Mouse (Mus musculus) spleen, postnatal 36 days (tissue): ENCODE measurements around the gene Hspb8.

ENCODE experiments used
- DNase-seq, 2 experiments: peaks; one replicate each; pipeline ENCODE4 v3.0.0; 2022; ENCODE audit warnings: low spot score in 2 of 2, mixed read lengths in 1 of 2

The Hspb8 gene

DNA sequence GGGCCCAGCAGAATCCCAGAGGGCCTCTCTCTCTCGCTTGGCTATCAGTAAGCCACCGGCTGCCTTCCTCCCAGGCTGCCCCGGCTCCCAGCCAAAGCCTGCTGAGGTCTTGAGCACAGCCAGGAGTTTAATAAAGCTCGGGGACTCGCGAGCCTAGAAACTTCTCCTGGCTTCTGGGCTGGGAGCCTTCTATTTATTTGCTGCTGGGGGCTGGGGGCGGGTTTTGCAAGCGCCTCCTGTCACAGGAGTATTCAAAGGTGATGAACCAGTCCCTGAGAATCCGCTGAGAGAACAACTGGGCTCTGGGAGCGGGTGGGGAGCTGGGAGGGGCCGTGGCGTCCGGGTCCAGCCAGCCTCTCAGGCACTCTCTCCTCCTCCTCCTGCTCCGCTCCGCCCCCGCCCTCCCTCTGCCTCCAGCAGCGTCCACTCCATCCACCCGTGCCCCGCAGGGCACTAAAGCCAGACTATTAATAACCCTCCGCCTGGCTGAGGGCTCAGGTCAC lies at the start of gene Hspb8:
Hspb8 (minus strand) TSS at position 166 of the 503 bp plus-strand sequence.
- no peak for DNase-seq

GRCm38 (mm10) chr5:116461354-116462042 lies 38.8 kb upstream of the Hspb8 start:
- no peak for DNase-seq

DNA sequence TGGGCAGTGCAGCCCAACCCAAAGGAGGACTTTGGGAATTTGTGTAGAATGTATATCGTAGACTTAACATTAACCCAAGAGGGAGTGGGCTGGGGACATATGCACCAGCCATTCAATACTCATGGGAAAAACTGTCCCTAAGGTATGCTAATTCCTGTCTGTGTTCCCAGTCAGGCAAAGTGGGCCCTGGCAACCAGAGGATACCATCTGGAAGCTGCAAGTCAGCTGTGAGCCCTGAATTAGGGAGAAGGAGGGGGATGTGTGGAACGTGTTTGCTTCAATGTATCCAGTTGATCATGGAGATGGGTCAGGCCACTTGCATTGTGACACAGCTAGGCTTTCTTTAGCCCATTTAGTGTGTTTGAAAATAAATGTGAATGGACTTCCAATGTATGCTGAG lies 37.3 kb upstream of the Hspb8 start:
- DNase-seq: no peak

- no peak for DNase-seq
Observed at GRCm38 (mm10) chr5:116457791-116458190, 35.1 kb upstream of the Hspb8 start.

DNA sequence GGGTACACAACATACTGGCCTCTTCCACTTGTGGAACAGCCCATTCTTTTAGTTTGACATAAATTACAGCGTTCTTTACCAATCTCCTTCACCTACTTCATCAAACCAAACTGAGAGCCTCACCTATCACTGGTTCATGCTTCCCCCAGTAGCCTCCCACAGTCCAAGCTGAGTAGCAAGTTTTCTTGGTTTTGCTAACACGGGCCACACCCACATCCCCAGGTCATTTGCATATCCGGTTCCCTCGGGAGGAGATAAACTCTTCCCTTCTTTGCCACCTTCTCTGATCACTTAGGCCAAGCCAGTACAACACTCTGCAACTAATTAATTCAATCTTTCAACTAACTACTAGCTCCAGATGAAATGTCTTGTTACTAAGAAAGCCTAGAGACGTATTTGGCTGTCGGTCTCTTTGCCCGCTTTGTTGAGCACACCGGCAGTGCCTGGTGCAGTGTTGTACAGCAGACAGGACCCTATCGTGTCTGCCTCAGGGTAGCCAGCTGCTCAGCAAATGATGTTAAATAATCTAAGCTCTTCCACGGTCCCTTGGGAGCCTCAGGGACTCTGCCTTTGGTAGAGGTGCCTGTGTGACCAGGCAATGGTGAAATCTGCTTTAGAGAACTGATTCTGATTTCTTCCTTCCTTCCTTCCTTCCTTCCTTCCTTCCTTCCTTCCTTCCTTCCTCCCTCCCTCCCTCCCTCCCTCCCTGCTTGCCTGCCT lies 34.3 kb upstream of the Hspb8 start:
- DNase-seq: no peak

DNA sequence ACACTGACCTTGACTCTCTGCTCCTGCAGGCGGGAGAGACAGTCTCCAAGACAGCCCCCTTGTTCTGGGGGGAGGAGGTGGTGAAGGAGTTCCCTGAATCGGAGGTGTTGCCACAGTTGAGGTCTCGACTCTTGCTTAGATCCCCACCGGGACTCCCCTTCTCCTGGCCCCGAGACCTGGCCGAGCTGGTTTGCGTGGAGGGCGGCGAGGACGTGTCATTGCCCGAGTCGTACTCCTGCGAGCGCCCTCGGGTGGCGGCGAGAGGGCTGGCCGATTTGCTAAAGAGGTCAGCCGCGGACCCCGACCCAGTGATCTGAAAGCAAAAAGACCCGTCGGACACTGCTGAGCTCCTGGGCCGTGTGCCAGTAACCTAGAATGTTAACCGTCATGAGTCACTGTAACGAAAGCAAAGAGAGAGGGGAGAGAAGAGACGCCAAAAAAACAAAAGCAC lies 30.8 kb upstream of the Hspb8 start:
- no peak for DNase-seq

- no peak for DNase-seq
Observed at GRCm38 (mm10) chr5:116450901-116451300, 28.2 kb upstream of the Hspb8 start.

DNA sequence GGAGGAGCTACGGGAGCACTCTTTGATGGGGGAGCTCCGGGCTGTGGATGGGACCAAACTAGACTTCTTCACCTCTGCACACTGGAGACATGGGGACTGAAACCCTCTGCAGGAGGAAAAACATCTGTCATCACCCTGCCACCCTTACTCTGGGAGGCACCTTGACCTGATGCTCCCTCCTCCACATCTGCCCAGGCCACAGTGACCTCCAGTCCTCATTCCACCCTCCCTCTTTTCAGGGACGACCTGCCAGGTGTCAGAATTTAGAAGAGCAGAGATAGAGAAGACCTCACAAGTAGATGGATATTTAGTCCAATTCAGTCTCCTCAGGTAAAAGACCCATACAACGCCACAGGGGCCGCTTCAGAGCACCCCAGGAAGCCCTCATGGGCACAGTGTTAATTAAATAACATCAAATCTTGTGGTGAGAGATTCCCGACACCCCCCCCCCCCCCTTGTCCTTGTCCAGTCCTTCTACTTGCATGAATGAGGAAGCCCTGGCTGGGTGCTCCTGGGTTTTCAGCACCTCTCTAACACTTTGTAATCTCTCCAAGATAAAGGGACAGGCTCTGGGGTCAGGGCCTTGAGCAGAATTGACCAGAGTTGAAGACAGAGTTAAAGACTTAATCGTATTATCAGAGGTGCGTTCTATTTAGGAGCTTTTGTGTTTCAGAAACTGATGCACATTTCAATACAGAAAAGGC lies 27.0 kb upstream of the Hspb8 start:
- no peak for DNase-seq

GRCm38 (mm10) chr5:116448409-116449191 lies 25.9 kb upstream of the Hspb8 start:
- DNase-seq: no peak

- DNase-seq: no peak
Observed at GRCm38 (mm10) chr5:116447821-116448350, 25.2 kb upstream of the Hspb8 start.

- no peak for DNase-seq
Observed at GRCm38 (mm10) chr5:116446552-116446951, 23.9 kb upstream of the Hspb8 start.

DNA sequence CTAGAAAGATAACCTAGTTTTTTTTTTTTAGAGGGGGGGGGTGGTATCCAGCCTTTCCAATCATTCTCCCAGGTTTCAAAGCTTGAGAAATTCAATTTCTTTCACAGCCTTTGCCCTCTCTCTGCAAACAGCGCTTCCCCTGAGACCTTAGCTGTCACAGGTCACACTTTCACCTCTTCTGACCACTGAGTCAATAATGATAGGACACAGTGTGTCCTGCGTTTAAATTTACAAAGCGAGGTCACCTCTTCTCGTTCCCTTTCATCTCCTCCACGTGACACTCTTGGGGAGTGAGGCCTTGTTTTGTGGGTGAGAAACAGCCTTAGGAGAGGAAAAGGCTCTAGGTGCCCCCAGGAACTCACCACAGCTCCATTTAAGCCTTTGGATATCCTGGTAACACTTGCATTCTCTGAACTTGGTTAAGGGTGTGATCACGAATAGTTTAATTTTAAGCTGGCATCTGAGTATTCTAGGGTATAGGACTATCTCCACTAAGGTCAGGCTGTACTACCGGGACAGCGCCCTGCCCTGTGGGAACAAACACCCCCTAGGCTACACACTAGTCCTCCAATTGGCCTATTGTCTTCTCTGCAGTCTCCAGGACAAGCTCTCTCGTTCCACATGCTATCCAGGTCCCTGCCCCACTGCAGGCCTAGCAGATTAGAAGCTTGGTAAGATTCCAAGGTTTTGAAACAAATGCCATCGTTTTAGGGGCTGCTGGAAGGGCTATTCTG lies 23.1 kb upstream of the Hspb8 start:
- no peak for DNase-seq

- no peak for DNase-seq
Observed at GRCm38 (mm10) chr5:116444517-116444916, 21.9 kb upstream of the Hspb8 start.

DNA sequence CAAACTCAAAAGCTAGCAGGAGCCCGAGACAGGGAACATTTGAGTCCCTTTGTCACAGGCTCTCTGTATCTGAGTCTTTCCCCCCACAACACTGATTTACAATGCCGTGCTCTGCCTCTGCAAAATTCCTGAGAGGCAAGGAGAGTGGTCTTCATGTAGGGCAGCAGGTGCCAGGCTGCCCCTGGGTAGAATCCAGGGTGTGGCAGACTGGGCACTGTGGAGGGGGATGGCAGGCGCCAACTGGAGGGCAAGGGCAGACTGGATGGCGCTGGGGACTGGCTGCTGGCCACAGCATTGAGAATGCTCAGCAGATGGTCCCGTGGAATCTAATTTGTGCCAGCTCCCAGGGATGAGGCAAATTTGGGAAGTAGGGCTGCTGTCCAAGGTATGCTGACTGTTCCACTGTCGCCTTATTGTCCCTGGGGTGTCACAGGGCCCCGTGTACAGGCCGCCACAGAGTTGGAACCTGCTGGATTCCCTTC lies 20.8 kb upstream of the Hspb8 start:
- DNase-seq: no peak

GRCm38 (mm10) chr5:116442697-116443458 lies 20.2 kb upstream of the Hspb8 start:
- DNase-seq: no peak

DNA sequence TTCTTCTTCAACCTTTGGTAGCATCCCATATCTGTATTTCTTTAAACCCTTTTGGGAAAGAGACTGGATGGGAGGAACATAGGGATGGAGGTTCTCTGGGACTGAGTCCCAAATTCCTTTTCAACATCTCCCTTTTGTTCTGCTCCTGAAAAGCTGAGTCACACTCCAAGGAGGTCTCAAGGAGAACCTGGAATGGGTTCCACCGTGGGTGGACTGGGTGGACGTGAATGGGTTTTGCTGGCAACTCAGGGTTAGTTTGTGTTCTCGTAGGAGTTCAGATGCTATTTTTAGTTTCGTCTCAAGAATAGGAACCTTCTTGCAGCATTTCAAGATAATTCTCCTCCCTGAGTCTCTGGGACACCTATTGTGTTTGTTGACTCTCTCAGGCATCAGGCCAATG lies 17.6 kb upstream of the Hspb8 start:
- DNase-seq: no peak

DNA sequence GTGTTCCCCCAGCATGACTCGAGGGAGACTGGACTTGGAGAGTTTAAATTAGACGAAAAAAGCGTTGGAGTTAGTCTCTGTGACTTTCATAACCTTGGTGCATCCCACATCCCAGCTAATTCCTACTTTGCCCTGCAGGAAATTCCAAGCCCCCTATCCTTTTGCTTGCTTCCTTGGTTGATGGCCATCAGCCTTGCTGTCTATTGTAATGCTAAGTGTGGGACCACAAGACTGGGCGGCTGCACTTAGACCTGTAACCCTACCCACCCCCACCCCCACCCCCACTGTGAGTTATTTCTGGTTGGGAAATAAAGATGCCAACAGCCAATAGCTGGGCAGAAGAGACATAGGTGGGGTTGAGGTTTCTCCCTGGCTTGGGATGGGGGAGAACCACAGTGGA lies 15.7 kb upstream of the Hspb8 start:
- no peak for DNase-seq

DNA sequence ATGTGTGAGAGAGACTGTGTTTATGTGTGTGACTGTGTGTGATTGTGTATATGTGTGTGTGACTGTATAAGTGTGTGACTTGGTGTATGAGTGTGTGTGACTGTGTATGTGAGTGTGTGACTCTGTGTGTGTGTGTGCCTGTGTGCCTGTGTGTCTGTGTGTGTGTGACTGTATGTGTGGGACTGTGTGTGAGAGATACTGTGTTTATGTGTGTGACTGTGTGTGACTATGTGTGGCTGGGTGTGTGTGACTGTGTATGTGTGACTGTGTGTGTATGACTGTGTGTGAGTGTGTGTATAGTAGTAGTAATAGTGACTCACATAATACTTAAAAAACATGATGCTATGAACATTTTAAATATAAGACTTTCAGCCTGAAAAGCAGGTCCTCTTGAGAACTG lies 13.5 kb upstream of the Hspb8 start:
- DNase-seq: no peak

DNA sequence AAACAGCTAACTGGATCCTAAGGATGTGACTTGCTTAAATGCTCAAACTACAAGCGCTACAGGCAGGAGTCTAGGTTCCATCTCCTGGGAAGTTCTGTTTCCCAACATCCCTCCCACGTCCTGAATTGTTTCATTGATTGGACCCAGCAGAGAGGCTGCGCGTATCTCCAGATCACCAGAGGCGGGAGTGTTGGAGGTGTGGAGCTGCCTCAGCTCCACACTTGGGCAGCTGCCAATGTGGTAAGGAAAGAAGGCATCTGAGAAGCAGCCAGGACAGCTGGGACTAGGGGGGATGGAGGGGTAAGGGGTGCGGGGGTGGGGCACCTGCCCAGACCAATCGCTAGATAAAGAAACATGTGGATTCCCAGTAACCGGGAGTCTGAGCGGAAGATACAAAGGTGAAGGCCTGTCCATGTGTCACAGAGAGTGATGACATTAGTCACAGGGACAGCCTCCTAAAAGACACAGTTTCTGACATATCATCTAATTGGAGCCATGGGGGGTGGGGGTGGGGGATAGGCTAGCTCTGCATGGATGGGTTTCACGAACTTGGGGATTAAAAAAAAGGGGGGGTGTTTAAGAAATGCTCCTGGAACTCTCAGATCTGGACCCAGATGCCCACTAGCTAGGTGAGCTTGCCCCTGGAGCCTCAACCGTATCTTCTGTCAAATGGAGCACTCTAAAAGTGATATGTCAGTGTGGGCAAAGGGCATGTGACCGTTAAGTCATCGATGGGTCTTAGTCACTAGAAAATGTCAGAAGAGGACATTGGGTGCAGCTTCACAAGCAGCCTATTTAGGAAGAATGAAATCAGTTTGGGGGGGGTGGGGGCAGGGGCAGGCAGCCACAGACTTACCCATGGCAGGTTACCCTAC lies 12.5 kb upstream of the Hspb8 start:
- DNase-seq: no peak
